Mouse (Mus musculus) lung, embryonic 14.5 days (tissue): ENCODE data around the gene BC049352. TPM values are rescaled to one million over a fixed set of nuclear protein-coding genes. Genes with fewer than 3 reads are reported as not detected.

Experiments used
- ATAC-seq: fragments of 200-750 bp; cut with Nextera tagmentation; 2 replicates; pipeline ENCODE4 v1.8.0; 2017; ENCODE audit warnings: mild to moderate bottlenecking, moderate TSS enrichment, moderate library complexity; ENCODE audit not compliant: insufficient read depth
- DNase-seq: peaks from one replicate; pipeline ENCODE4 v3.0.0-alpha.2; 2015
- H3K27ac ChIP-seq: fragments of 300-500 bp; sonication (generic); 2 replicates; pipeline ENCODE4 v1.5.1; 2014; ENCODE audit warnings: low read depth, mild to moderate bottlenecking, moderate library complexity
- H3K27me3 ChIP-seq: fragments of 300-500 bp; sonication (generic); 2 replicates; pipeline ENCODE4 v1.6.1; 2014; ENCODE audit warnings: low read length, control low read depth; ENCODE audit not compliant: insufficient read depth
- H3K36me3 ChIP-seq: fragments of 300-500 bp; sonication (generic); 2 replicates; pipeline ENCODE4 v1.6.1; 2014; ENCODE audit warnings: control low read depth; ENCODE audit not compliant: insufficient read depth
- H3K4me1 ChIP-seq: fragments of 300-500 bp; sonication (generic); 2 replicates; pipeline ENCODE4 v1.6.1; 2014; ENCODE audit warnings: antibody characterized with exemption, control low read depth; ENCODE audit not compliant: insufficient read depth
- H3K4me2 ChIP-seq: fragments of 300-500 bp; sonication (generic); 2 replicates; pipeline ENCODE4 v1.6.1; 2014; ENCODE audit warnings: mild to moderate bottlenecking
- H3K4me3 ChIP-seq: fragments of 300-500 bp; sonication (generic); 2 replicates; pipeline ENCODE4 v1.5.1; 2014; ENCODE audit warnings: low read depth, low read length
- H3K9ac ChIP-seq: fragments of 300-500 bp; sonication (generic); 2 replicates; pipeline ENCODE4 v1.6.1; 2014
- H3K9me3 ChIP-seq: fragments of 300-500 bp; sonication (generic); 2 replicates; pipeline ENCODE4 v1.6.1; 2016; ENCODE audit warnings: low read depth, low read length, control low read depth
- CTCF ChIP-seq: IDR thresholded peaks from 2 replicates; pipeline ENCODE4 v1.5.1; 2016; ENCODE audit warnings: antibody characterized with exemption, low read depth
- WGBS: fragments of 180-500 bp; shearing (Covaris S2); extraction: QIAGEN DNeasy Blood & Tissue Kit; methylation state at CpG from one replicate; pipeline ENCODE4 v1.1.7; 2014; 5-methylcytosine and 5-hydroxymethylcytosine counted together
- polyA plus RNA-seq: library from polyadenylated mRNA; unstranded; fragments of >200 nt; fragmentation: Nextera tagmentation; extraction: Ambion mirVana; gene quantifications from 2 replicates; pipeline ENCODE4 v1.2.1, GENCODE M21; 2014

Gene BC049352
- polyA plus RNA-seq, 1 experiment from 2014 or later: 0.13 TPM

DNA sequence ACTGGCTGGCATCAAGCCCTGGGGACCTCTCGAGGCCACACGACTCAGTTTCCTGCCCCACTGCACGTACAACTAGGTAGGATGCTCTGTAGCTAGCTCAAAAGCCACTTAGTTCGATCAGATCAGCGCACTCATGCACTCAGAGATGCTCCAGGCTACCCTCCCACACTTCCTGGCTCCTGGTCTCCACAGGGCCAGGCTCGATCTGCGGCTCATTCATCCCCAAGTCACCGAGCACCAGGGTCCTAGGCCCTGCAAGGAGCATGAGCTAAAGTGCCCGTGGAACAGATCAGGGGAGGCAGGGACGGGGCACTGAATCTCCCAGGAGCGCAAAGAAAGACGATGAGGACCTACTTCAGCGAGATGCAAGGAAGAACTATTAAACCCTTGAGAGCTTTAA, 77.3 kb downstream of the BC049352 start:
- no peaks in the 10 kb centered on the region for H3K4me1 ChIP-seq
- WGBS: 76% methylated on average over 13 of the region's 13 CpGs
- H3K9ac ChIP-seq: no peak overlapping the region
- no peak for TF ChIP-seq CTCF
- DNase-seq (no peak), ATAC-seq (no peak)
- no peak overlapping the region for H3K4me2 ChIP-seq
- H3K9me3 ChIP-seq: no peaks in the 10 kb centered on the region
- no peak overlapping the region for H3K4me3 ChIP-seq
- H3K27me3 ChIP-seq: no peaks in the 10 kb centered on the region; the same call in 1 of the 2 replicates
- no peaks in the 10 kb centered on the region for H3K36me3 ChIP-seq
- H3K27ac ChIP-seq: no peak overlapping the region

- Histone ChIP-seq H3K36me3 (no peaks in the 10 kb centered on the region), H3K9me3 (no peaks in the 10 kb centered on the region), H3K4me1 (no peaks in the 10 kb centered on the region), H3K4me3 (no peak overlapping the region), H3K27me3 (no peaks in the 10 kb centered on the region; the same call in 1 of the 2 replicates), H3K27ac (no peak overlapping the region), H3K9ac (no peak overlapping the region), H3K4me2 (no peak overlapping the region)
- peak; percentile 23 for DNase-seq
- no peak for TF ChIP-seq CTCF
- no peak for ATAC-seq
- 50% methylated on average over 4 of the region's 4 CpGs for WGBS
Measured at GRCm38 (mm10) chr9:45261466-45261865, 79.7 kb downstream of the BC049352 start.

DNA sequence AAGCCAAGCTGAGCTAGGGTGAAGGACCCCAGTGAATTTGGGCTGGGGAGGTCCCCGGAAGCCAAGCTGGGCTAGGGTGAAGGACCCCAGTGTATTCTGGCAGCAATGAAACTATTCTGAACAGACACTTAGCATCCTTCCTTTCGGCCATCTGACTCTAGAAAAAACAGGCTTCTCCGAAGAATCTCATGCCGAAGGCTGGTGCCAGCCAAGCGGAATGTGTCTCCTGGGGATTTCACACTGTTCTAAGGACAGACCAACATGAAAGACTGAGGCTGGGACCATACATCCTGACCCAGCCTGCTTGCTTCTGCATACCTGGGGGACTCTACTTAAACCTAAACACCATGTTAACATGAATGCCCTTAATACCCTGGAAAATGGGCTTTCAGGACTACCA, 80.1 kb downstream of the BC049352 start:
- Histone ChIP-seq H3K9ac (no peak overlapping the region), H3K27ac (no peak overlapping the region), H3K4me3 (no peak overlapping the region), H3K4me2 (no peak overlapping the region), H3K4me1 (no peaks in the 10 kb centered on the region), H3K36me3 (no peaks in the 10 kb centered on the region), H3K27me3 (no peaks in the 10 kb centered on the region; the same call in 1 of the 2 replicates), H3K9me3 (no peaks in the 10 kb centered on the region)
- ATAC-seq: no peak
- no peak for DNase-seq
- TF ChIP-seq CTCF: no peak
- WGBS: 84% methylated on average over 5 of the region's 5 CpGs

- Histone ChIP-seq H3K4me3 (no peak overlapping the region), H3K27ac (no peak overlapping the region), H3K4me2 (no peak overlapping the region), H3K36me3 (no peaks in the 10 kb centered on the region), H3K4me1 (no peaks in the 10 kb centered on the region), H3K9me3 (no peaks in the 10 kb centered on the region), H3K9ac (no peak overlapping the region), H3K27me3 (peaks cover 23% of the 10 kb centered on the region)
- TF ChIP-seq CTCF: no peak
- ATAC-seq (no peak), DNase-seq (no peak)
- WGBS: 81% methylated on average over 4 of the region's 4 CpGs
Measured at GRCm38 (mm10) chr9:45267099-45267498, 85.3 kb downstream of the BC049352 start.

DNA sequence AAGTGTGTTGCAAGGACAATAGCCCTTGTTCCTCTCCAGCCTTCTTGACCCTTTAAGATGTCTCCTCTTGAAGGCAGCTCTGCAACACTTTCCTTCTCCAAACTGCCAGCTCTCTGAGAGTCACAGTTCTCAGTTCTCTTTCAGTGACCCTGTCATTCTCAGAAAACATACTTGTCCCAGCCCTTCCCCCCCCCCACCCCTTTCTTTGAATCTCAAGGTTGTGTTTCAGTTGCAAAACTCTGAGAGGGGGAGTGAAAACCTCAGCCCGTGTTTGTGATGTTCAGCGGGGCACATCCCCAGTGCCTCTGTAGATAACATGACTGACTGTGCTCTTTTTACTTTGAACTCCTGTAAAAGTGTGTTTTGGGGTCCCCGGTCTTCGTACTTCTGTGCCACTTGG, 86.3 kb downstream of the BC049352 start:
- H3K4me1 ChIP-seq: no peaks in the 10 kb centered on the region
- no peak overlapping the region for H3K27ac ChIP-seq
- H3K4me2 ChIP-seq: no peak overlapping the region; the same call in 1 of the 2 replicates
- ATAC-seq (no peak), DNase-seq (no peak)
- 56% methylated on average over 4 of the region's 4 CpGs for WGBS
- H3K36me3 ChIP-seq: no peaks in the 10 kb centered on the region
- H3K4me3 ChIP-seq: no peak overlapping the region
- H3K9me3 ChIP-seq: no peaks in the 10 kb centered on the region
- peaks cover 23% of the 10 kb centered on the region for H3K27me3 ChIP-seq
- no peak overlapping the region for H3K9ac ChIP-seq
- no peak for TF ChIP-seq CTCF

DNA sequence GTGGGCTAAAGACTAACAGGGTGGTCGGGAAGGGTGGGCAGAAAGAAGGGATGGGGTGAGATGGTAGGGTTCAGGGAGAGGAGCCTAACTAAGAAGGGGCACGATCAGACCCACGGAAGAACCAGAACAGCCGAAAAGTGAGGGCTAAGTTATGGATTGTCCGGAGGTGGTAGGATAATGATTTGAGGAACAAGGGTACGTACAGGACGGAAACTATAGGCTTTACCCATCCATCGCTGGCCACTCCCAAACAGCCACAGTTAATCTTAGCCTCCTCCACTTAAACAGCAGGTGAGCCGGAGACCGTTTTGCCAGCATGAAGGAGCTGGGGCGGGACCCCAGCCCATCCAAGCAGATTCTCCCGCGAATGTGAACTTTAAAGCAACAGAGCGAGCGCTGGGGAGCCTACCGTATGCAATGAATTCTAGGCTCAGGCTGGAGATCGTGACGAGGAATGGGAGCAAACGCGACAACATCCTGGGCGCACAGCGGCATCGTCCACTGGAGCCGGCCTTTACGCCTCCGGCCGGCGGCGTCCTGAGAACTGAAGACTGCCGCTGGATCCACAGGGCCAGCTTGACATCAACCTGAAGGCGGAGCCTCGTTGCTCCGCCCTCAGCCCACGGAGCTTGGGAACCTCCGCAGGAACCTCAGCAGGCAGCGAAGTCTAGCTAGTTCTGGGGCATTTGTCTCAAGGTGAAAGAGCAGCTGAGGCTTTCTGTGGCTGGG, 87.0 kb downstream of the BC049352 start, which contains the start of gene Il10ra:
TSS of gene Il10ra (minus strand) at position 553 of the 729 bp plus-strand sequence.
- no peak for TF ChIP-seq CTCF
- H3K27ac ChIP-seq: no peak within 1 kb of the TSS
- no peaks in the 10 kb centered on the region for H3K4me1 ChIP-seq
- no peaks in the 10 kb centered on the region for H3K9me3 ChIP-seq
- H3K36me3 ChIP-seq: no peaks in the 10 kb centered on the region
- peak within 1 kb of the TSS; percentile 44 for H3K9ac ChIP-seq
- peak within 1 kb of the TSS; percentile 28 for H3K4me3 ChIP-seq
- 7% methylated on average over 36 of the region's 36 CpGs for WGBS
- peak within 1 kb of the TSS; percentile 60 for H3K4me2 ChIP-seq
- DNase-seq: peak; percentile 80
- no peak for ATAC-seq
- H3K27me3 ChIP-seq: peaks cover 23% of the 10 kb centered on the region

- Histone ChIP-seq H3K9ac (no peak overlapping the region), H3K27ac (no peak overlapping the region), H3K4me3 (no peak overlapping the region), H3K36me3 (no peaks in the 10 kb centered on the region), H3K9me3 (no peaks in the 10 kb centered on the region), H3K4me2 (no peak overlapping the region), H3K4me1 (no peaks in the 10 kb centered on the region), H3K27me3 (peaks cover 23% of the 10 kb centered on the region)
- ATAC-seq (no peak), DNase-seq (no peak)
- no peak for TF ChIP-seq CTCF
- 38% methylated on average over 5 of the region's 5 CpGs for WGBS
Measured at GRCm38 (mm10) chr9:45272213-45272612, 90.4 kb downstream of the BC049352 start.
